Mouse (Mus musculus) limb, embryonic 11.5 days (tissue): ENCODE measurements around the gene Rtn4. TPM values are rescaled to one million over a fixed set of nuclear protein-coding genes. Genes with fewer than 3 reads are reported as not detected.
A peak's percentile ranks its signal among the peaks of the same experiment; 100 is the strongest.
"Not testable (repeated sequence)": the region's sequence is repeated elsewhere in the genome, so short reads cannot be mapped to it uniquely, and the experiment has no call there.

Experiments used
- ATAC-seq: fragments of 200-750 bp; cut with Nextera tagmentation; 2 replicates; pipeline ENCODE4 v1.8.0; 2017; ENCODE audit warnings: low read depth; ENCODE audit not compliant: insufficient number of reproducible peaks, low FRiP score, low TSS enrichment
- DNase-seq: peaks from one replicate; pipeline ENCODE4 v3.0.0-alpha.2; 2015; ENCODE audit warnings: low spot score
- H3K27ac ChIP-seq: fragments of 300-500 bp; sonication (generic); replicated peaks from 2 replicates; pipeline ENCODE4 v1.5.1; 2014; ENCODE audit warnings: low read depth, mild to moderate bottlenecking, low read length
- H3K27me3 ChIP-seq: fragments of 300-500 bp; sonication (generic); 2 replicates; pipeline ENCODE4 v1.6.1; 2014; ENCODE audit warnings: mild to moderate bottlenecking, low read length, mixed read lengths; ENCODE audit not compliant: control insufficient read depth, insufficient read depth
- H3K36me3 ChIP-seq: fragments of 300-500 bp; sonication (generic); 2 replicates; pipeline ENCODE4 v1.6.1; 2014; ENCODE audit warnings: mild to moderate bottlenecking, low read length, moderate library complexity, mixed read lengths; ENCODE audit not compliant: control insufficient read depth, insufficient read depth
- H3K4me1 ChIP-seq: fragments of 300-500 bp; sonication (generic); 2 replicates; pipeline ENCODE4 v1.6.1; 2014; ENCODE audit warnings: low read length, mixed read lengths; ENCODE audit not compliant: control insufficient read depth, insufficient read depth
- H3K4me2 ChIP-seq: fragments of 300-500 bp; sonication (generic); 2 replicates; pipeline ENCODE4 v1.6.1; 2014; ENCODE audit warnings: low read depth, mild to moderate bottlenecking, moderate library complexity; ENCODE audit not compliant: severe bottlenecking
- H3K4me3 ChIP-seq: fragments of 300-500 bp; sonication (generic); 2 replicates; pipeline ENCODE4 v1.5.1; 2014; ENCODE audit warnings: low read depth, low read length
- H3K9ac ChIP-seq: fragments of 300-500 bp; sonication (generic); 2 replicates; pipeline ENCODE4 v1.6.1; 2014; ENCODE audit warnings: mild to moderate bottlenecking, low read length
- H3K9me3 ChIP-seq: fragments of 300-500 bp; sonication (generic); 2 replicates; pipeline ENCODE4 v1.6.1; 2016; ENCODE audit warnings: low read length; ENCODE audit not compliant: control insufficient read depth
- WGBS: fragments of 180-500 bp; shearing (Covaris S2); extraction: QIAGEN DNeasy Blood & Tissue Kit; methylation state at CpG from one replicate; pipeline ENCODE4 v1.1.7; 2014; 5-methylcytosine and 5-hydroxymethylcytosine counted together
- polyA plus RNA-seq: library from polyadenylated mRNA; unstranded; fragments of >200 nt; fragmentation: Nextera tagmentation; extraction: Ambion mirVana; gene quantifications from 2 replicates; pipeline ENCODE4 v1.2.1, GENCODE M21; 2014

Rtn4 gene
- polyA plus RNA-seq: 56.3 and 60.7 TPM in 2 replicates

DNA sequence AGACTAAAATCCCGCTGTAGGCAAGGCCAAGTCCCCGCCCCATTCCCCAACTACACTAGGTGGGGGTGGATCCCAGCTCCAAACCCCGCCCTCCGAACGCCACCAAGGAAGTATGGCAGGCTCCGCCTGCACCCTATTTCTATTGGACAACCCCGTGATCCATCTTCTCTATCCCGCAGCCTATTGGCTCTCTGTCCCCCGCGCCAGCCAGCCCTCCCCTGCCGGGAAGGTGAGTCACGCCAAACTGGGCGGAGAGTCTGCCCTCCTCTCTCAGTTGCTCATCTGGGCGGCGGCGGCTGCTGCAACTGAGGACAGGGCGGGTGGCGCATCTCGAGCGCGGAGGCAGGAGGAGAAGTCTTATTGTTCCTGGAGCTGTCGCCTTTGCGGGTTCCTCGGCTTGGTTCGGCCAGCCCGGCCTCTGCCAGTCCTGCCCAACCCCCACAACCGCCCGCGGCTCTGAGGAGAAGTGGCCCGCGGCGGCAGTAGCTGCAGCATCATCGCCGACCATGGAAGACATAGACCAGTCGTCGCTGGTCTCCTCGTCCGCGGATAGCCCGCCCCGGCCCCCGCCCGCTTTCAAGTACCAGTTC, at the start of gene Rtn4:
Gene Rtn4 (plus strand): TSS at position 265 of the 590 bp plus-strand sequence.
- Histone ChIP-seq H3K36me3 (no peaks in the 10 kb centered on the region), H3K9ac (peak within 1 kb of the TSS; percentile 93), H3K27me3 (no peaks in the 10 kb centered on the region), H3K27ac (peak within 1 kb of the TSS; percentile 93), H3K9me3 (no peaks in the 10 kb centered on the region), H3K4me3 (peak within 1 kb of the TSS; percentile 81), H3K4me2 (peak within 1 kb of the TSS; percentile 50), H3K4me1 (no peaks in the 10 kb centered on the region)
- under 1% methylated on average over 43 of the region's 43 CpGs for WGBS
- DNase-seq (peak; percentile 96), ATAC-seq (peak; percentile 98)

DNA sequence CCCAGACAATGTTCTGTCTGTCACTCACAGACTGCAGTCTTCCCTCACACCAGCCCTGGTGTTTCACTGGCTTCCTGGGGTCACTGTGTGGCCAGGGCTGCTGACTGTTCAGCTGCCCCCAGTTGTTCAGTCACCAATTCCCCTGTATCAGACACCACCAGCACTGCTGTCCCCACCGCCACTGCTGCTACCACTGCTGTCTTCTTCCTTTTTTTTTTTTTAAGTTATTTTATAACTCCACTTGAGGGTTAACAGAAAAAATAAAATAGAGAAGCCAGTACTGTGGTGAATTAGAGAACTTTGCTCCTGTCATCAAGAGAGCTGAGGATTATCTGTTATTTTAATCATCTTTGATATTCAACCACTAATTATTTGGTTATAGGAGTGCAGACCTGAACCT, 48.3 kb upstream of the Rtn4 start:
- DNase-seq (no peak), ATAC-seq (no peak)
- Histone ChIP-seq H3K4me2 (no peak overlapping the region), H3K27me3 (no peaks in the 10 kb centered on the region), H3K9me3 (no peaks in the 10 kb centered on the region; the same call in 1 of the 2 replicates), H3K36me3 (no peaks in the 10 kb centered on the region), H3K27ac (no peak overlapping the region), H3K4me1 (no peaks in the 10 kb centered on the region), H3K9ac (no peak overlapping the region), H3K4me3 (no peak overlapping the region)
- WGBS: 86% methylated on average over 1 of the region's 1 CpGs

DNA sequence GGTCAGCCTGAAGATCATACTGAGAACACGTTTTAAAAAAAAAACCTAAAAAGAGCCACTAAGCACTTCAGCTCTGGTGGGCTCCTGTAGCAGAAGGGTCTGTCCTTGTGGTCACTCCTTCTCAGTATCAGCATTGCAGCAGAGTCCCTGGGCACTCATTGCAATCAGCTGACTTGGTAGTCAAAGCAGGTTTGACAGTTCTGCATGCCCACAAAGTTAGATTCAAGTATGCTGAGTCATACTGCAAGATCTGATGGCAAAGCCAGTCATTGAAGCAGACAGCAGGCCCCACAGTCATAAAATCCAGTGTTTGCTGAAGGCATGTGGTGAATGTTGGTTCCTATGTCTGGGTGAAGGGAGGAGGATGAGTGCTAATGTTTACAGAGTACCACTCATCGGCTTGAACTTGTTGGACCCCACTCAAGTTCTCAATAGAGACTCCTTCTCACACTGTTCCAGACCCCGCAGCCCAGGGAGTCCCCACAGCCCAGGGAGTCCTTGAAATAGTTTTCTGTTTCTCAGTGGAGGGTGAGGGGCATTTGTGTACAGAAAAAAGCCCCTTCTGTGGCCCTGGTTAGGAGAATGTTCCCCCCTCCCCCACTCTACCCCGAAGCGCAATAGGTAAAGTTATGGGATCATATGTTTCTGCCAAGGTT, 47.2 kb upstream of the Rtn4 start:
- H3K9me3 ChIP-seq: no peaks in the 10 kb centered on the region; the same call in 1 of the 2 replicates
- H3K4me3 ChIP-seq: no peak overlapping the region
- H3K9ac ChIP-seq: no peak overlapping the region
- H3K27ac ChIP-seq: no peak overlapping the region
- no peaks in the 10 kb centered on the region for H3K36me3 ChIP-seq
- WGBS: 78% methylated on average over 5 of the region's 5 CpGs
- no peak overlapping the region for H3K4me2 ChIP-seq
- no peaks in the 10 kb centered on the region for H3K4me1 ChIP-seq
- ATAC-seq (no peak), DNase-seq (no peak)
- H3K27me3 ChIP-seq: no peaks in the 10 kb centered on the region

DNA sequence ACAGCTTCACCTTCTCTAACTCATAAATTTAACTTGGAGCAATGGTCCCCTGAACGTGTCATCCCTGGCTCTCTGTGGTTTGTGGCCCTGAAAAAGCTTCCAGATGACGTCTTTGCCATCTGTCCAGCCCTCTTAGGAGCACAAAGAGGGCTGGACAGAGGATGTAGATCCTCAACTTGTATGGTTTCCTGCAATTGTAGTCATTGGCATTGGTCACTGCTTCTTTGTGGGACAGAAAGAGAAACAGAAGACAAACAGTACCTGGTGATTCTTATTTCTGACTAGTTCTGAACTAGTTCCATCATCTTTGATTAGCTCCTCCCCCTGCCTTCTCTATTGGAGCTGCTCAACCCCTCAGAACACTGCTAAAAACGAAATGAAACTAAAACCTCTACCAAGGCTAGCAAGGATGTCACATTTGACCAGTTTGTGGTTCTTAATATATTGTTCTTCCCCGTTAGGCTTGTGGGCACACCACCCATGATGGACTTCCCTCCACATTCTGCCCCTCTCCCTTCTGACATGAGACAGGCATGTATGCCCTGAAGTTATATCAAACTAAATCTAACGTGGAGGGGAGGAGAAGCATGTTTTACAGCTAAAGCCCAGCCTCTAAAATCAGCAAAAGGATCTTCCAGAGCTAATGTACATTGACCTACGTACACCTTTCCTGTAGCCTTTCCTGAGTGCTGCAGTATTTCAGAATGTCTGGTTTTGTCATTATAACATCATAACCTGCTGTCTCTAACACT, 45.0 kb upstream of the Rtn4 start:
- H3K9me3 ChIP-seq: no peaks in the 10 kb centered on the region; the same call in 1 of the 2 replicates
- H3K4me1 ChIP-seq: no peaks in the 10 kb centered on the region
- H3K27ac ChIP-seq: no peak overlapping the region
- ATAC-seq: no peak
- no peak for DNase-seq
- no peak overlapping the region for H3K4me3 ChIP-seq
- no peak overlapping the region for H3K9ac ChIP-seq
- H3K4me2 ChIP-seq: no peak overlapping the region
- H3K36me3 ChIP-seq: no peaks in the 10 kb centered on the region
- no peaks in the 10 kb centered on the region for H3K27me3 ChIP-seq
- 62% methylated on average over 6 of the region's 6 CpGs for WGBS

DNA sequence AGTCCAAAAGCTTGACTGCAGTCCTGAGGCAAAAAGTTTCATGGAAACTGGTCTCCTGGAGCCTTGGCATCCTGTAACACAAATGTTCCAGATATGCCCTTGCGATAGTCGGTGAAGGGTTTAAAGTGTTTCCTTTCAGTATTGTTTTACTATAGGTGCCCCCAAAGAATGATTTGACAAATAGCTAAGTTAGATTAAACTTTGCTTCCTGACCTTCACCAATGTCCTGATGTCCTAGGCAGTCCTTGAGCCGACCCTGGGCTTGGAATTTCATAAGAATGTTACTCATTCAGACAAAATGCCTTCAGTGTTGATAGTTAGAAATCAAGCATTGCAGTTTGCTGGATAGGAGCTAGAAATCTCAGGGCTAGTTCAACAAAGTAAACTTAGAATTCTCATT, 37.4 kb upstream of the Rtn4 start:
- H3K4me2 ChIP-seq, DNase-seq, H3K36me3 ChIP-seq, H3K27me3 ChIP-seq, H3K9me3 ChIP-seq, ATAC-seq, H3K27ac ChIP-seq, H3K9ac ChIP-seq, H3K4me3 ChIP-seq, H3K4me1 ChIP-seq: not testable (repeated sequence)
- WGBS: 93% methylated on average over 3 of the region's 3 CpGs

DNA sequence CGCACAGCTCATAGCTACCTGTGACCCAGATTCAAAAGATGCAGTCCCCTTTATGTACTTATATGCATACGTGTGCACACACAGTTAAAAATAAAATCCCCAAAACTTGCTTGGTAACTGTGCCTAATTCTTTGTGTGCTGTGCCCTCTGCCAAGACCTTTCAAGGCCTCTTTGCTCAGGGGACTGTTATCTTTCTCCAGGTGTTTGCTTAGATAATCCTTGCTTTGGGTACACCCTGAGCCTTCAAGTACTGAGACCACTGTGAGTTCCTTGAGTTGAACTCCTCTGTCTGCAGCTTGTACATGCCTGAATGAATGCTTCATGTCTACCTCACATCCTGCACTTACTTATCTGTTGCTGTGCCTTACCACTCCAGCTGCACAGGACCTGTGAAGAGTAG, 32.0 kb upstream of the Rtn4 start:
- Histone ChIP-seq H3K4me2 (no peak overlapping the region), H3K36me3 (no peaks in the 10 kb centered on the region), H3K27ac (no peak overlapping the region), H3K4me3 (no peak overlapping the region), H3K27me3 (no peaks in the 10 kb centered on the region), H3K9ac (no peak overlapping the region), H3K4me1 (no peaks in the 10 kb centered on the region), H3K9me3 (no peaks in the 10 kb centered on the region)
- DNase-seq (no peak), ATAC-seq (no peak)
- WGBS: 89% methylated on average over 2 of the region's 2 CpGs

DNA sequence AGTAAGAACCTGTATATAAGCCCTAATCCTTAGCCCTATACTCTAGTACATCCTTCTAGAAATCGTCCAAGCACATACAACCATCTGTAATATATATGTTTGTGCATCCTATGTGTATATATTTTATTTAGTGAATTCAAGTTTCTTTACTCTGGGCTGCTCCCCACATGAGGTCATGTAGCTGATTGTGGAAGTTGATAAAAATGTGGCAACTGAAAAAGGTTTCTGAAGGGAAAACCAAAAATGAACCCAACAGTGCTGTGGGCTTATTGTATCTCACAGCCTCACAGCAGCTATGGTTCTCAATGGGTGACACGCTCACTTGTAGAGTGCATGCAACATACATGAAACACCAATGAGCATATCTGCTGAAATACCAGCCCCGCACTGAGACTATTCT, 25.1 kb upstream of the Rtn4 start:
- ATAC-seq: no peak

DNA sequence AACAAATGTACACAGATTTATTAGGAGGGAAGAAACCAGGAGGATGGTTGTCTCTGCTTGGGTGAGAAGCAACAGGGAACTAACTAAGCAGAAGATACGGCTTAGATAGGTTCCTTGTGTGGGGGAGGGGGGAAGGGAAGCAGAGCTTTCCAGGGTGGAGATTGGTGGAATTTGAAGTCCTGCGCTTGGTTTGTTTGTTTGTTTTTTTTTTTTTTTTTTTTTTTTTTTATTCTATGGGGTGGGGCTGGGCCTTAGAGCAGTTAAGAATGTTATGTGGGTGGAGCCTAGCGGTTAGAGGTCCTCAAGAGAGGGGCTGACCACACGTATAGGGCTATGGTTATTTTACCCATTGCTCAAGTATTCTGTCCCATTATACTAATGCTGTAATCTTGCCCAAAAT, 23.0 kb upstream of the Rtn4 start:
- Histone ChIP-seq H3K27me3 (no peaks in the 10 kb centered on the region), H3K36me3 (no peaks in the 10 kb centered on the region), H3K4me2 (no peak overlapping the region), H3K9ac (no peak overlapping the region), H3K4me3 (no peak overlapping the region), H3K27ac (no peak overlapping the region), H3K4me1 (no peaks in the 10 kb centered on the region), H3K9me3 (no peaks in the 10 kb centered on the region)
- 72% methylated on average over 4 of the region's 4 CpGs for WGBS
- DNase-seq (no peak), ATAC-seq (no peak)

More for the DNA sequence above, 25.1 kb upstream of the Rtn4 start:
- H3K27me3 ChIP-seq: no peaks in the 10 kb centered on the region
- H3K36me3 ChIP-seq: no peaks in the 10 kb centered on the region
- H3K9ac ChIP-seq: no peak overlapping the region
- H3K4me1 ChIP-seq: no peaks in the 10 kb centered on the region
- no peak overlapping the region for H3K4me2 ChIP-seq
- 93% methylated on average over 3 of the region's 3 CpGs for WGBS
- H3K9me3 ChIP-seq: no peaks in the 10 kb centered on the region
- H3K27ac ChIP-seq: no peak overlapping the region
- no peak for DNase-seq
- no peak overlapping the region for H3K4me3 ChIP-seq
